Mouse (Mus musculus) liver, adult 2 months (tissue): ENCODE data around the gene Glt6d1. TPM values are rescaled to one million over a fixed set of nuclear protein-coding genes. Genes with fewer than 3 reads are reported as not detected.

Source experiments
- DNase-seq: peaks from one replicate; pipeline ENCODE4 v3.0.0-alpha.2; 2011; ENCODE audit warnings: low read depth, low spot score; ENCODE audit errors: extremely low read depth
- H3K27ac ChIP-seq: fragments of 200-500 bp; replicated peaks from 2 replicates; pipeline ENCODE4 v1.5.1; 2012; ENCODE audit warnings: low read depth, mild to moderate bottlenecking, control low read depth, inconsistent platforms, low read length; ENCODE audit not compliant: insufficient read depth
- H3K27me3 ChIP-seq: fragments of 200-500 bp; 2 replicates; pipeline ENCODE4 v1.6.1; 2012; ENCODE audit warnings: mild to moderate bottlenecking, moderate library complexity, low read length, inconsistent platforms; ENCODE audit not compliant: control insufficient read depth, insufficient read depth
- H3K36me3 ChIP-seq: fragments of 200-500 bp; 2 replicates; pipeline ENCODE4 v1.6.1; 2012; ENCODE audit warnings: low read length, inconsistent platforms; ENCODE audit not compliant: control insufficient read depth, insufficient read depth
- H3K4me1 ChIP-seq: fragments of 200-500 bp; 2 replicates; pipeline ENCODE4 v1.6.1; 2011; ENCODE audit warnings: low read length; ENCODE audit not compliant: control insufficient read depth, insufficient read depth
- H3K4me3 ChIP-seq: fragments of 200-500 bp; 2 replicates; pipeline ENCODE4 v1.5.1; 2011; ENCODE audit warnings: low read depth, mild to moderate bottlenecking, control low read depth, low read length, moderate library complexity; ENCODE audit not compliant: insufficient read depth
- H3K79me2 ChIP-seq: fragments of 200-500 bp; 2 replicates; pipeline ENCODE4 v1.6.1; 2012; ENCODE audit warnings: inconsistent platforms, mild to moderate bottlenecking, low read length, moderate library complexity; ENCODE audit not compliant: control insufficient read depth, insufficient read depth
- H3K9ac ChIP-seq: fragments of 200-500 bp; 2 replicates; pipeline ENCODE4 v1.6.1; 2012; ENCODE audit warnings: low read depth, mild to moderate bottlenecking, control low read depth, inconsistent platforms, low read length
- CTCF ChIP-seq: fragments of 200-500 bp; IDR thresholded peaks from 2 replicates; pipeline ENCODE4 v1.5.1; 2011; ENCODE audit warnings: low read depth, low read length, control low read depth
- POLR2A ChIP-seq: fragments of 200-500 bp; IDR thresholded peaks from 2 replicates; pipeline ENCODE4 v1.6.1; 2011; ENCODE audit warnings: low read length, control low read depth; ENCODE audit not compliant: insufficient read depth; ENCODE audit errors: extremely low read depth
- WGBS: fragments of 180-500 bp; shearing (Covaris S2); methylation state at CpG from one replicate; pipeline ENCODE4 v1.1.7; 2018; 5-methylcytosine and 5-hydroxymethylcytosine counted together
- polyA plus RNA-seq: library from polyadenylated mRNA; depleted of rRNA; stranded (reverse); fragments of >200 nt; gene quantifications from 2 replicates; pipeline ENCODE4 v1.2.3, GENCODE M21; 2012
- total RNA-seq: library from RNA; depleted of rRNA; stranded (reverse); fragments of >200 nt; gene quantifications from 2 replicates; pipeline ENCODE4 v1.2.3, GENCODE M21; 2014

The Glt6d1 gene
- total and polyA plus RNA-seq, 2 experiments: not detected

DNA sequence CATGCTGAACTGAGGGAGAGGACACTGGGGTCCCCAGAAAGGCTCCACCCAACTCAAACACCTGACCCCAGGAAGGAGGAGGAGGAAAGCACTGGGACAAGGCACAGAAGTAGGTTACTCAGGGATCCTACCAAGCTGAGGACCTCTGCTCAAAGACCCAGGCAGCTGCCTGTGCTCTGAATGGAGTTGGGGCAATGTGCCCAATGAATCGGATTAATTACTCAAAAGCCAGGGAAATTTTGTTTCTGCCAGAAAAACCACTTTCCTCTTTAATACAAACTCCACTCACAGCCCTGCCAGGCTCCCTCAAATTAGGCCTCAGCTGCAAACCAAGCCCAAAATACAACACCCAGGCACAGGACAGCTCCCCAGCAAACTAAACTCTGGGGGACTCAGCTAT, 27.1 kb upstream of the Glt6d1 start:
- no peak for TF ChIP-seq POLR2A
- Histone ChIP-seq H3K4me1 (no peaks in the 10 kb centered on the region), H3K27ac (no peak overlapping the region), H3K4me3 (no peak overlapping the region), H3K27me3 (no peaks in the 10 kb centered on the region), H3K79me2 (no peaks in the 10 kb centered on the region), H3K36me3 (no peaks in the 10 kb centered on the region), H3K9ac (no peak overlapping the region)
- WGBS: 71% methylated on average over 1 of the region's 1 CpGs
- DNase-seq: no peak

DNA sequence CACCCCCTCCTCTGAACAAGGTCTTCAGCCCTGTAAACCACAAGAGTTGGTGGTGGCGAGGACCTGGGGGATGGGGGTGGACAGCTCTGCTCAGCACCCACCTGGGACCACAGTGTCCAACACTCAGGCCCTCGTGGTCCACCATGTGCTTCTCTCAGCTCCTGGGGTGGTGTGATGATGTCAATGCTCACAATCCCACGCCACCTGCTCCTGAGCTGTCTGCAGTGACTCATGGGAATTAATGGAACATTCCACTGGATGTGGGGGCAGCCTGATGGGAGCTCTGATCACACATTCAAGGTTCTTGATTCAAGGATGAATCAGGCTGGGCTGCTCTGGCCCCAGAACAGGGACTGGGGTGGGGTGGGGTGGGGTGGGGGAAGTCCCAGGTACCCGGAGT, 26.5 kb upstream of the Glt6d1 start:
- WGBS: 63% methylated on average over 4 of the region's 4 CpGs
- no peaks in the 10 kb centered on the region for H3K79me2 ChIP-seq
- no peak for DNase-seq
- no peak overlapping the region for H3K4me3 ChIP-seq
- H3K9ac ChIP-seq: no peak overlapping the region
- H3K36me3 ChIP-seq: no peaks in the 10 kb centered on the region
- H3K4me1 ChIP-seq: no peaks in the 10 kb centered on the region
- no peaks in the 10 kb centered on the region for H3K27me3 ChIP-seq
- no peak overlapping the region for H3K27ac ChIP-seq
- TF ChIP-seq POLR2A: no peak
- TF ChIP-seq CTCF: no peak

DNA sequence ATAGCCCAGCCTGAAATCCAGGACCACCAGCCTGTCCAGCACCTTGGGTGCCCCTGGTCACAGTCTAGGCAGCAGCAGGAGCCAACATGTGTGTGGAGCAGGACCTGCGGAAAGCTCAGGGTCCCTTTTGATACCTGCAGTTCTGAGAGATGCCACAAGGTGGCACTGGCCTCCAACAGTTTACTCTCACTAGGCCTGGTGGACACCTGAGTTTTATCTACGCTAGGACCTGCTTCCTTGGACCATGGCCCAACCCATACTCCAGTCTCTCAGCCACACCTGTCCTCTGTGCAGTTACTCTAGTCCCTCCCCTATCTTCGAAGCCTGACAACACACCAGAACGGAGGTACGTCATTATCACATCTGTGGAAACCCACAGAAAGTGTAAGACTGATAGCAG, 20.6 kb upstream of the Glt6d1 start:
- H3K27ac ChIP-seq: no peak overlapping the region
- no peaks in the 10 kb centered on the region for H3K27me3 ChIP-seq
- DNase-seq: peak; percentile 34
- H3K79me2 ChIP-seq: no peaks in the 10 kb centered on the region
- no peaks in the 10 kb centered on the region for H3K36me3 ChIP-seq
- TF ChIP-seq POLR2A (no peak), CTCF (peak; percentile 87)
- H3K4me1 ChIP-seq: no peaks in the 10 kb centered on the region
- H3K4me3 ChIP-seq: no peak overlapping the region
- H3K9ac ChIP-seq: no peak overlapping the region
- WGBS: 50% methylated on average over 5 of the region's 5 CpGs

DNA sequence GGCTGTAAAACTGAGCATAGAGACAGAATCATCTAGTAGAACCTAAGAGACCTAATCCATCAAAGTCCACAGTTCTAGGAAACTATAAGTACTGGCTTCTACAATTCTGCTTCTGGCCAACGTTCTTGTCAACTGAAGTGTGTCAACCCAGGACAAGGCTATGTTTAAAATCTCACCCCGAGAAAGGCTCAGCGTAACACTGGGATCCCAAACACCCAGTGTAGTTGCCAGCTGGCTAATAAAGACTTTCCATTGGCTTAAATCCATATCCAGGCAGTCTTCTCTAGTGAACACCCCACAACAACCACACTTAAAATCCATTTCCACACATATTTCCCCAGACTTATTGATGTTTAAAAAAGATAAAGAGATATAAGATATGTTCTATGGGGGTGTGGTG, 15.1 kb upstream of the Glt6d1 start:
- Histone ChIP-seq H3K4me1 (no peaks in the 10 kb centered on the region), H3K27me3 (no peaks in the 10 kb centered on the region), H3K36me3 (no peaks in the 10 kb centered on the region), H3K79me2 (no peaks in the 10 kb centered on the region), H3K27ac (no peak overlapping the region), H3K9ac (no peak overlapping the region), H3K4me3 (no peak overlapping the region)
- TF ChIP-seq CTCF (no peak), POLR2A (no peak)
- WGBS: 57% methylated on average over 3 of the region's 3 CpGs
- no peak for DNase-seq

DNA sequence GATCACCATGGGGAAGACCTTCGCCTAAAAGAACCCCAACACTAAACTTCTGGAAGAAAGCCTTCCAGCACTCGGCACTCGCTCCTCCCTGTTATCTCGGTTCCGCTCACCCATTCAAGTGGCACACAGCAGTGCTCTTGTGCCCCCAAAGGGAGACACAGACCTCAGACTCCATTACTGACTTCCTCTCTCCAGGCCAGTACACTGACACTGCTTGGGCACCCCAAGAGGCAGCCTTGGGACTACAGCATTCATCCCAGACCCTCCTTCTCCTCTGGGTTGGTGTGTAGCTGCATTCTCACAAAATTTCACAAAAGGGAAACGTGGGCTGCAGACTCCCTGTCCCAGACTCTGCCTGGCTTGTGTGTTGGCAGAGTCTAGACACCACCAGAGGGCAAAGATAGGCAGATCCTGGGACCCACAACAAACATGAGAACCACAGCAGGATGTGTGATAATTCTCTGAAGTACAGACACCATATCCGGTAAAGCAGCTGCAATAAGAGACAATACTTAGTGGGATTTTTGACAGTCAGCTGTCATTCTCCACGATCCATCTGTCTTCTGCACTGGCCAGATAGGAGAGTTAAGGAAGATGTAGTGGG, 12.8 kb upstream of the Glt6d1 start:
- 72% methylated on average over 8 of the region's 8 CpGs for WGBS
- TF ChIP-seq CTCF: no peak
- no peak for TF ChIP-seq POLR2A
- H3K4me1 ChIP-seq: no peaks in the 10 kb centered on the region
- H3K27me3 ChIP-seq: no peaks in the 10 kb centered on the region
- H3K79me2 ChIP-seq: no peaks in the 10 kb centered on the region
- H3K4me3 ChIP-seq: no peak overlapping the region
- H3K9ac ChIP-seq: no peak overlapping the region
- H3K27ac ChIP-seq: no peak overlapping the region
- no peaks in the 10 kb centered on the region for H3K36me3 ChIP-seq
- DNase-seq: no peak

DNA sequence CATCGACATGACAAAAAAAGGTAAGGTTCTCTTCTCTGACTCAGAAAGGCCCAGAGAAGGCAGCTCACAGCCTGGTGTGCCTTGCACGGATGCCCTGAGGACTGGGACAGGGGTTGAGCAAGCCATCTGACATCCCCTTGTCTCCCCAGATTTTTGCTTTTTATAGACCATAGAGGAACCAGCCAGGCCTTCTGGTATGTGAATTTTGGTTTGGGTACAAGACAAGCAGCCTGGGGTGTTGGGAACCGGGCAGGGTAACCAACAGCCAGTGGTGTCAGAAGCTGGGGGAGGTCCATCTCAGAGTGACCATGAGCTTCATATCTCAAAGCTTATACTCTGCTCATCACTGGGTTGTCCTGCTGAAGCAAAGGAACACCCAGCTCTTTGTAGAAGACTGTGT, 9.1 kb upstream of the Glt6d1 start:
- TF ChIP-seq CTCF (no peak), POLR2A (no peak)
- Histone ChIP-seq H3K27me3 (peaks cover 3% of the 10 kb centered on the region; the same call in 1 of the 2 replicates), H3K27ac (no peak overlapping the region), H3K79me2 (no peaks in the 10 kb centered on the region), H3K36me3 (no peaks in the 10 kb centered on the region), H3K4me3 (no peak overlapping the region), H3K9ac (no peak overlapping the region), H3K4me1 (no peaks in the 10 kb centered on the region)
- WGBS: 80% methylated on average over 3 of the region's 3 CpGs
- no peak for DNase-seq
